Mouse (Mus musculus): ENCODE results near the gene Prokr1. TPM values are rescaled to one million over a fixed set of nuclear protein-coding genes. Genes with fewer than 3 reads are reported as not detected.

Gene Prokr1
- polyA plus RNA-seq, 1 experiment from 2014 or later: 0.75 TPM

DNA sequence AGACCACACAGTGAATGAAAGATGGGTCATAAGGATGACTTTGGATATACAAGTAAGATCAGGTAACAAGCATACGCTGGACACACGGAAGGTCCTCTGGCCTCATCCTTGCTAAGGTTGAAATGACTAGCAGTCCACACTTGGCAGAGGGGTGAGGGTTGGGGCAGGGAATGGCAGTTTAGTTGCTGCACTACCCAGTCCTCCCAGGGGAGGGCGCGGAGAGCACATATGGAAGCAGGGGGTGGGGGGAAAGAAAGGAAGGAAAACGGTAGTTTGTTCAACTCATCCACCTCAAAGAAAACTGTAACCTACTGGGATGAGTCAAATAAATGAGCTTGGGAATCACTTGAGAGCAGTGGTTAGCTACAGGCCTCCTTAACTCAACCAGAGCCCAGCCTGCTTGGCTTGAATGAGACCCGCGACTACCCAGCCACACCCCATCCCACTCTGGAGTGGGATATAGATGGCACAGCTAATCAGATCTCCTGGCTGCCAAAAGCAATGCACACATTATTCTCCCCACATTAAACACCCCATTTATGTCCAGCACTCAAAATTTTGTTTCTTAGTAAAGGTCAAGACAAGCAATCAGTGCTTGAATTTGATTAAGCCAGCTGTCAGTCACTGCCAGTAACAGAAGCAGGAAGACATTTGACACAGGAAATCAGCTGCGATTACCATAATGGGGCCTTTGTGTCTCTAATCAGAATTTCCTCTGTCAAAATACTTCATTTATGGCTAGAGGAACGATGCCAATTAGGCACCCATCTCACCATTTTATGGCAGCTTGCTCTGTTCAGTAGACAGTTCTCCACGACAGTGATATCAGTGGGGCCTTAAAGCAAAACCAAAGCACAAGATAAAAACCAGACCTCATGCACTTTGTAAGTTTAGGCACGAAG is 24.5 kb upstream of the Prokr1 start:
- Histone ChIP-seq H3K9me3 (ENCODE audit: control insufficient read depth, low read length) (no peaks in the 10 kb centered on the region), H3K4me1 (ENCODE audit: control insufficient read depth, insufficient read depth, low read length) (no peaks in the 10 kb centered on the region), H3K36me3 (ENCODE audit: control insufficient read depth, insufficient read depth, low read length) (no peaks in the 10 kb centered on the region), H3K9ac (ENCODE audit: low read length) (no peak overlapping the region), H3K4me2 (ENCODE audit: low read depth, severe bottlenecking) (no peak overlapping the region), H3K4me3 (ENCODE audit: low read depth, low read length) (no peak overlapping the region), H3K27me3 (ENCODE audit: control insufficient read depth, insufficient read depth, low read length) (no peaks in the 10 kb centered on the region), H3K27ac (replicated peaks; ENCODE audit: low read depth, low read length) (no peak overlapping the region)
- ATAC-seq (ENCODE audit: insufficient number of reproducible peaks, low FRiP score, low TSS enrichment, low read depth) (no peak), DNase-seq (ENCODE audit: low spot score) (peak; percentile 57)
- WGBS: 51% methylated on average over 11 of the region's 11 CpGs

DNA sequence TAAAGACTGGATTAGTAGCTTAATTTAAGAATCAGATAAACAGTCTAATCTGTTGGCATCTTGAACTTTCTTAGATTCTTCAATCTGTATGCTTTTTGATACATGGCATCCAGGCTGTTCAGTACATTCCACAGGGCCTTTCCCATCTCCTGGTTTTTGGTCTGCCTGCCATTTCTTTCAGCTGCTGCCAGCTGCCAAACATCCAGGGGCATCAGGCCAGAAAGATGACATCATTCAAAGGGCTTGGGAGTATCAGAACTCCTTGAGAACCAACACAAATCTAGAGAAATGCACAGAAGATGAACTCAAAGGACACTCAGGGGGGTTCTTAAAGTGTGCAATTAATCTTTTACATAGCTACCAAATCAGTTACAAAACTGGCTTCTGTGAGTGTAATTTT is 9.3 kb upstream of the Prokr1 start:
- no peaks in the 10 kb centered on the region for H3K36me3 ChIP-seq (ENCODE audit: control insufficient read depth, insufficient read depth, low read length)
- H3K27me3 ChIP-seq (ENCODE audit: control insufficient read depth, insufficient read depth, low read length): no peaks in the 10 kb centered on the region
- DNase-seq (ENCODE audit: low spot score) (no peak), ATAC-seq (ENCODE audit: insufficient number of reproducible peaks, low FRiP score, low TSS enrichment, low read depth) (no peak)
- H3K9me3 ChIP-seq (ENCODE audit: control insufficient read depth, low read length): no peaks in the 10 kb centered on the region
- H3K9ac ChIP-seq (ENCODE audit: low read length): no peak overlapping the region
- H3K4me1 ChIP-seq (ENCODE audit: control insufficient read depth, insufficient read depth, low read length): no peaks in the 10 kb centered on the region
- H3K4me3 ChIP-seq (ENCODE audit: low read depth, low read length): no peak overlapping the region
- no peak overlapping the region for H3K4me2 ChIP-seq (ENCODE audit: low read depth, severe bottlenecking)
- H3K27ac ChIP-seq (replicated peaks; ENCODE audit: low read depth, low read length): no peak overlapping the region

DNA sequence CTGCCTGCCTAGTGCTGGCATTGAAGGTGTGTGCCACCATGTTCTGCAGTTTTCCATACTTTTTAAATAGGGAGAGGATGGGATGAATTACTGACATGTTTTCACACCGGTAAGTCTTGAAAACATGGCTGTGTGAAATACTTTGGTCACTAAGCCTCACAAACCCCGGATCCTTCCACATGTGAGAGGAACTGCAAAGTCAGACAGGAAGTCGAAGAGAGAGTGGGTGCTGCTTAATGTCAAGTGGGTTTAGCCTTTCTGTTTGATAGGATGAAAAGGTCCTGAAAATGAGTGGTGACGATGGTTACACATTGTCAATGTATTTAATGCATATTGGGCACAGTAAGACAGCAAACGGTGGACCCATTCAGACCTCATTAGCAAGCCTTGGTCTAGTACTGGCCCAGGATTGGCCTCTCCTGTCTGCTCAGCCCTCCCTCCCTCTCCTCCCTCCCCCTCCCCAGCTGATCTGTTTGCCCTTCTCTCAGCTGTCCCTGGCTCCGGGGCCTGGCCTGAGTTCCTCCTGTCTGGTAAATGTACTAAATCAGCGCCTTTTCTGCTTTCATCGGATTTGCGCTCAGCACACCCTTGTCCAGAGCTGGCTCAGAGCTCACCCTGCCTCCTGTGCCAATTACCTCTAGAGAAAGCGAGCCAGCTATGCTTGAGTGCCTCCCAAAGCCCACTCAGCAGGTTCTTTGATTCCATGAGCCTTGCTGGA is 6.7 kb upstream of the Prokr1 start:
- H3K4me3 ChIP-seq (ENCODE audit: low read depth, low read length): no peak overlapping the region
- H3K4me1 ChIP-seq (ENCODE audit: control insufficient read depth, insufficient read depth, low read length): no peaks in the 10 kb centered on the region
- ATAC-seq (ENCODE audit: insufficient number of reproducible peaks, low FRiP score, low TSS enrichment, low read depth) (no peak), DNase-seq (ENCODE audit: low spot score) (no peak)
- H3K4me2 ChIP-seq (ENCODE audit: low read depth, severe bottlenecking): no peak overlapping the region
- H3K36me3 ChIP-seq (ENCODE audit: control insufficient read depth, insufficient read depth, low read length): no peaks in the 10 kb centered on the region
- no peaks in the 10 kb centered on the region for H3K27me3 ChIP-seq (ENCODE audit: control insufficient read depth, insufficient read depth, low read length)
- no peak overlapping the region for H3K9ac ChIP-seq (ENCODE audit: low read length)
- no peak overlapping the region for H3K27ac ChIP-seq (replicated peaks; ENCODE audit: low read depth, low read length)
- no peaks in the 10 kb centered on the region for H3K9me3 ChIP-seq (ENCODE audit: control insufficient read depth, low read length)
- WGBS: 61% methylated on average over 10 of the region's 10 CpGs

DNA sequence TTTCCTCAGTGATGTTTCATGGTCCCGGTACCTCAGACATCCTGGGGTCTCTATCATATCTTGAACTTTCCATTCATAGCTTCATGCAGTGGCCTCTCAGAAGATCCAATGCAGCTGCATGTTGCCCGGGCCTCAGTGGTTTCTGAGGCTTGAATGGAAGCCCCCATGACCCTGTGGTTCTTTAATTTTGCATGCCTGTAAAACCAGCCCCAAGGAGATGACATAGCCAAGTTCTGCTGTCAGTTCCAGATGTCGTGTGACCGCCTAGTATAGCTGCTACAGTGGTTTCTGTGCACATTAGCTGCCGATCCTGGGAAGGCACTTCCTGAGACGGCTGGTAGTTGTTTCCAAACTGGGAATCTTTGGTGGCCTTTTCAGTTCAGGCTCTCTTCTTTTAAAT is 3.6 kb upstream of the Prokr1 start:
- DNase-seq (ENCODE audit: low spot score): no peak
- Histone ChIP-seq H3K27ac (replicated peaks; ENCODE audit: low read depth, low read length) (no peak overlapping the region), H3K9ac (ENCODE audit: low read length) (no peak overlapping the region), H3K4me1 (ENCODE audit: control insufficient read depth, insufficient read depth, low read length) (no peaks in the 10 kb centered on the region), H3K4me3 (ENCODE audit: low read depth, low read length) (no peak overlapping the region), H3K27me3 (ENCODE audit: control insufficient read depth, insufficient read depth, low read length) (0 out of 2 replicates have a peak, but pooled peaks cover 3% of the 10 kb centered on the region), H3K36me3 (ENCODE audit: control insufficient read depth, insufficient read depth, low read length) (no peaks in the 10 kb centered on the region), H3K9me3 (ENCODE audit: control insufficient read depth, low read length) (no peaks in the 10 kb centered on the region), H3K4me2 (ENCODE audit: low read depth, severe bottlenecking) (no peak overlapping the region)
- no peak for ATAC-seq (ENCODE audit: insufficient number of reproducible peaks, low FRiP score, low TSS enrichment, low read depth)
- 79% methylated on average over 6 of the region's 6 CpGs for WGBS

DNA sequence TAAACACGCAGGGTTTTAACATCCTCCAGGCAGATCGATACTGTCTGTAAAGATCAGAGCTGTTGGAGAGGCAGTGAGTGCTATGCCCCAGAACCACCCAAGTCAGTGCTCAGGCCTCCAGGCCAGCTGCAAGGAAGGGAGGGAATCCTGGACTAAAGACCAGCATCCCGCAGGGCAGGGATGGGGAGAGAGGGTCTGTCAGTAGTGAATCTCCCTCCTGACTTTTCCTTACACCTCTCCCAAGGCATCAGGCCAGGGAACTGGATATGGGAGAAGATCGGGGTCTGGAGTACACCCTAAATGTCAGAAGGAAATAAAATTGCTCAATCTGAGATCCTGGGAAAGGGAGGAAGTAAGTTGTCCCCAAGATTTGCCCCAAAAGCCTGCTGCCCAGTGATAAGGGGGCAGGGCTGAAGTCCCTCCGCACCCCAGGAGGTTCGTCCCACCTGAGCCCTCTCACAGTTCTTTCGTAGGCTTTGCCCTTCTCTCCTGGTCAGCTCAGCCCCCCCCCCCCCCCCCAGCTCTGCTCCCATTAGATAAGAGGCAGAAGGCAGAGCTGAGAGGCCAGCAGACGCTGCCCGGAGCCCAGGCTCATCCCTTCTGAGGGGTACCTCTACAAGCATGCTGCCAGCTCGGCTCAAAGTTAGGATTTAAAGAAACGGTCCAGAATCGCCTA is 687 bp downstream of the Prokr1 start:
- Histone ChIP-seq H3K27me3 (ENCODE audit: control insufficient read depth, insufficient read depth, low read length) (0 out of 2 replicates have a peak, but pooled peaks cover 3% of the 10 kb centered on the region), H3K27ac (replicated peaks; ENCODE audit: low read depth, low read length) (no peak overlapping the region), H3K4me2 (ENCODE audit: low read depth, severe bottlenecking) (peak overlapping the region; percentile 96), H3K4me3 (ENCODE audit: low read depth, low read length) (peak overlapping the region; percentile 42), H3K36me3 (ENCODE audit: control insufficient read depth, insufficient read depth, low read length) (no peaks in the 10 kb centered on the region), H3K9ac (ENCODE audit: low read length) (peak overlapping the region; percentile 56), H3K4me1 (ENCODE audit: control insufficient read depth, insufficient read depth, low read length) (no peaks in the 10 kb centered on the region), H3K9me3 (ENCODE audit: control insufficient read depth, low read length) (no peaks in the 10 kb centered on the region)
- DNase-seq (ENCODE audit: low spot score) (no peak), ATAC-seq (ENCODE audit: insufficient number of reproducible peaks, low FRiP score, low TSS enrichment, low read depth) (0 out of 2 replicates have a peak, but pooled peaks have one; percentile 9)
- 20% methylated on average over 11 of the region's 12 CpGs for WGBS

DNA sequence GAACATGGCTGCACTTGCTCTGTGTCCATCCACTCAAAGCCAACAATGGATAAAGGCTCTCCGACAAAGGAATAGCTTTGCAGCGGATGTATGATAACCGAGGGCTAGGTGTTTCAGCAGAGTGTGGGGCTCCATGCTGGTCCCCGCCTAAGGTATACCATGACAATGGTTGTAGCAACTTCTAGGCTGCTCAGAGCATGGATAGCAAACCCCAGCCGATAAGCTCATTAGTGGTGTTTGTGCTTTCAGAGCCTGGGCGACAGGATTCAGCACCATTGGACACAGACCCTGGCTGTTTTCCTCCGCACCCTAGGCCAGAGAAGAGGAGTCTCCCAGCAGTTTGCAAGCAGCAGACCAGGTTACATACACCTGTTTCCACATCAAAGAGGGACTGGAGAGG is 6.6 kb downstream of the Prokr1 start:
- no peak overlapping the region for H3K4me2 ChIP-seq (ENCODE audit: low read depth, severe bottlenecking)
- no peaks in the 10 kb centered on the region for H3K36me3 ChIP-seq (ENCODE audit: control insufficient read depth, insufficient read depth, low read length)
- ATAC-seq (ENCODE audit: insufficient number of reproducible peaks, low FRiP score, low TSS enrichment, low read depth) (no peak), DNase-seq (ENCODE audit: low spot score) (no peak)
- no peaks in the 10 kb centered on the region for H3K27me3 ChIP-seq (ENCODE audit: control insufficient read depth, insufficient read depth, low read length)
- H3K9ac ChIP-seq (ENCODE audit: low read length): no peak overlapping the region
- H3K4me3 ChIP-seq (ENCODE audit: low read depth, low read length): no peak overlapping the region
- WGBS: 90% methylated on average over 7 of the region's 7 CpGs
- no peak overlapping the region for H3K27ac ChIP-seq (replicated peaks; ENCODE audit: low read depth, low read length)
- H3K9me3 ChIP-seq (ENCODE audit: control insufficient read depth, low read length): no peaks in the 10 kb centered on the region
- H3K4me1 ChIP-seq (ENCODE audit: control insufficient read depth, insufficient read depth, low read length): no peaks in the 10 kb centered on the region

DNA sequence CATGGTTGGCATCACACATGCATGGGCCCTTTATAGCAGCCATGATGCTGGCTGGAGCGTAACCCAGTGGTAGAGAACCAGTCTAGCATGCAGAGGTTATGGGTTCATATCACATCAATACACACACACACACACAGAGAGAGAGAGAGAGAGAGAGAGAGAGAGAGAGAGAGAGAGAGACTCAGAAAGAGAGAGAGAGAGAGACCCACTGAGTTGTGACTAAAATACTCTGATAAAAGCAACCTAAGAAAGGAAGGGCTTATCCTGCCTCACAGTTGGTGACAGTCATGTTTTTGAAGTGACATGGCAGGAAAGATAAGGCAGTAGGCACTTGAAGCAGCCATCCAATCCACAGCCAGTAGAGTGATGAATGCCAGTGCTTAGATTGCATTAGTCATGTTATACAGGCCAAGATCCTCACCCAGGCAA is 7.3 kb downstream of the Prokr1 start:
- Histone ChIP-seq H3K4me3 (ENCODE audit: low read depth, low read length) (no peak overlapping the region), H3K27me3 (ENCODE audit: control insufficient read depth, insufficient read depth, low read length) (no peaks in the 10 kb centered on the region), H3K4me1 (ENCODE audit: control insufficient read depth, insufficient read depth, low read length) (no peaks in the 10 kb centered on the region), H3K36me3 (ENCODE audit: control insufficient read depth, insufficient read depth, low read length) (no peaks in the 10 kb centered on the region), H3K4me2 (ENCODE audit: low read depth, severe bottlenecking) (no peak overlapping the region), H3K9ac (ENCODE audit: low read length) (no peak overlapping the region), H3K9me3 (ENCODE audit: control insufficient read depth, low read length) (no peaks in the 10 kb centered on the region), H3K27ac (replicated peaks; ENCODE audit: low read depth, low read length) (no peak overlapping the region)
- no peak for ATAC-seq (ENCODE audit: insufficient number of reproducible peaks, low FRiP score, low TSS enrichment, low read depth)
- 100% methylated on average over 1 of the region's 1 CpGs for WGBS
- no peak for DNase-seq (ENCODE audit: low spot score)

DNA sequence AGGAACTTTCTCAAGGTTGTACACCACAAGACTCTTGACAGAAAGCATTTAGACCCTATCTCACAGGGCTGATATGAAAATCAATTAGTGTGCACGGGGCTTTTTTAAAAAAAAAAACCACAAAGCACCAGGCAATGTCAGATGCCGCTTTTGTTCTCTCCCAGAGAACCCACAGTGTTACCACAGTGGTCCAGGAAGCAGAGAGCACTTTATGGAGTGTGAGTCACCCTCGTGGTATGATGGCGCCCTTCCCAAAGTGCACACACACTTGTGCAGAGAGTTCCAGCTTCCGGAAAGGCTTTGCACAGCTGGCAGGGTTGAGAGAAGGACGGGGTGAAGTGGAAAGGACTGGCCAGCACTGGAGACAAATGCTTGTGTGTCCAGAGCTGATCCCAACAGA is 8.1 kb downstream of the Prokr1 start:
- H3K4me1 ChIP-seq (ENCODE audit: control insufficient read depth, insufficient read depth, low read length): no peaks in the 10 kb centered on the region
- ATAC-seq (ENCODE audit: insufficient number of reproducible peaks, low FRiP score, low TSS enrichment, low read depth): no peak
- no peak overlapping the region for H3K27ac ChIP-seq (replicated peaks; ENCODE audit: low read depth, low read length)
- H3K4me2 ChIP-seq (ENCODE audit: low read depth, severe bottlenecking): no peak overlapping the region
- H3K9me3 ChIP-seq (ENCODE audit: control insufficient read depth, low read length): no peaks in the 10 kb centered on the region
- WGBS: 82% methylated on average over 6 of the region's 6 CpGs
- no peak overlapping the region for H3K9ac ChIP-seq (ENCODE audit: low read length)
- no peak overlapping the region for H3K4me3 ChIP-seq (ENCODE audit: low read depth, low read length)
- H3K27me3 ChIP-seq (ENCODE audit: control insufficient read depth, insufficient read depth, low read length): no peaks in the 10 kb centered on the region
- H3K36me3 ChIP-seq (ENCODE audit: control insufficient read depth, insufficient read depth, low read length): no peaks in the 10 kb centered on the region
- no peak for DNase-seq (ENCODE audit: low spot score)

Data from limb, embryonic 11.5 days (tissue).